Mouse (Mus musculus) left cerebral cortex, postnatal 36 days (tissue): ENCODE results near the gene Rbp4. TPM values are rescaled to one million over a fixed set of nuclear protein-coding genes. Genes with fewer than 3 reads are reported as not detected.

Source experiments
- DNase-seq, 2 experiments: peaks; one replicate each; pipeline ENCODE4 v3.0.0; 2021 to 2022; ENCODE audit warnings: low spot score in 2 of 2, mixed read lengths in 1 of 2
- intact Hi-C: fragments of 180-260 bp; cut with DNase I; formaldehyde crosslinking; loops from one replicate; pipeline ENCODE4 v1.15.1; 2025
- total RNA-seq, 2 experiments: library from RNA; stranded (reverse); gene quantifications; 2 replicates each; pipeline ENCODE4 v1.2.3; 2021

Gene Rbp4
- total RNA-seq: 10 to 100 TPM; 19.1 to 33.0 TPM

DNA sequence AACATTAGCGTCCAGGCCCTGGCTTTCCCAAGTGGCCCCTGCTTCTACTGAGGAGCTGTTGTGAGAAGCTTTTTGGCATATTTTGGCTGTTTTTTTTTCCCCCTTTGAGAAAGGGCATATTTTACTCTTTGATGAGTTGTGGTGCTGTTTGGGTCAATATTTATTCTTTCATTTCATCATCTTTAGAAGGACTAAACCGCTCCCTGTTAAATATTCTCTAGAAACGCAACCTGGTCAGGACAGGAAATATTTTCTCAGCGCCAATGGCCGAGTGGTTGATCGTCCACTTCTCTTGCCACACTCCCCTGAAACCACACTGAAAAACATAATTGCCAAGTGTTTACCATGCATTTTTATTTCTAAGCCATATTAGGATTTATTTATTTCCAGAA lies at the start of gene Rbp4:
Rbp4 (minus strand) TSS at position 63 of the 392 bp plus-strand sequence.
- intact Hi-C loops: no loop called here
- no peak for DNase-seq

DNA sequence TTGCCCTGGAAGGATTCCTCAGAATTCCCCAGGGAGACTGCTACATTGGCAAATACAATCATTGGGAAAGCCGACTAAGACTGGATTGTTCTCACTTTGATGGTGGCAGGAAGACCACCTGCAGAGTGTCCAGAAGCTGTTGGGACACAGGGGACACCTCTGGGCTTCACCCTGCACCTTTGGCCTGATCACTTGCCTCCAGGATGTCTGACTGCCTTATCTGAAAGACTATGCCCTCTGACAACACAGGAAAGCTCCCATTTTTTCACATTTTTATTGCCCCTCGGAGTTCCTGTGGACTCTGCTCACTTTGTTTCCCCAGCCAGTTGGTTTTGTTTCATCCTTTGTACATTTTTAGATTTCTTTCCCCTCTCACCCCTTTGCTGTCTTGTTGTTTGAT lies 39.6 kb upstream of the Rbp4 start:
- no peak for DNase-seq
- intact Hi-C loops: no loop called here

DNA sequence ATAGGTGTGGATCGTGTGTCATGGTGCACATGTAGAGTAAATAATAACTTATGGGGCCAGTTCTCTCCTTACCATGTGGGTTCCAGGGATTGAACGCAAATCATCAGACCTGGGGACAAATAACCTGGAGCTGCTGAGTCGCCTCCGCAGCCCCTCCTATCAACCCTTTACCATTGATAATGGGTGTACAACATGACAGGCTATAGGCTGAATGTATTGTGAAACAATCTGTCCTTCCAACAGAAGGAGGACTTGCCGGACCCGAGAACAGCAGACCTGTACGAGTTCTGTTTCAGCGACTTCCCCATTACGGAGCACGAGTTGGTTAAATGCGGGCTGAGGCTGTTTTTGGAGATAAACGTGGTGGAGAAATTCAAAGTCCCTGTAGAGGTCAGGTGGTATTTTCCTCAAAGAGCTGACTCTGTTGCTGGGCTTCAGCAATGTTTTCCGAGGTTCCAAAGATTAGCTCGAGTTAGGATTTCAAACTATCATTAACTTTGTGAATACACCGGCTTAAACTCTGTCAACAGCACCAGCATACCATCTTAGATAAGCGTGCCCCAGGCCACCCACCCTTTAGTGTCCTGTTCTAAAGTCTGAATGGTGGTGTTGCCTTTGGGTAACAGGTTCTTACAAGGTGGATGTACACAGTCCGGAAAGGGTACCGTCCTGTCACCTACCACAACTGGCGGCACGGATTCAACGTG lies 36.7 kb upstream of the Rbp4 start:
- intact Hi-C loops: no loop called here
- no peak for DNase-seq

DNA sequence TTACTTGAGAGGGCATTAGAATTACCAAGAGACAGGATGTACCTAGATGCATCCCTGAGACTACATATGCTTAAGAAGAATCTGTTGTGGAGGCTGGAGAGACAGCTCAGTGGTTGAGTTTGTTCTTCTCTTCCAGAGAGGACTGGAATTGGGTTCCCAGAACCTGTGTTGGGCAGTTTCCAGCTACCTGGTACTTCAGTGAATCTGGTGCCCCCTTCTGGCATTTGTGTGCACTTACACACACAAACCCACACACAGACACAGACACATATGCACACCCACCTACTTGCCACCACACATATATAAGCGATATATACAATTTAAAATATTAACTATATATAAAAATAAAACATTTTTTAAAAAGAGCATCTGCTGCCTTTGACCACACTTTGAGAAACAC lies 31.2 kb upstream of the Rbp4 start:
- DNase-seq: no peak
- intact Hi-C loops: no loop called here

DNA sequence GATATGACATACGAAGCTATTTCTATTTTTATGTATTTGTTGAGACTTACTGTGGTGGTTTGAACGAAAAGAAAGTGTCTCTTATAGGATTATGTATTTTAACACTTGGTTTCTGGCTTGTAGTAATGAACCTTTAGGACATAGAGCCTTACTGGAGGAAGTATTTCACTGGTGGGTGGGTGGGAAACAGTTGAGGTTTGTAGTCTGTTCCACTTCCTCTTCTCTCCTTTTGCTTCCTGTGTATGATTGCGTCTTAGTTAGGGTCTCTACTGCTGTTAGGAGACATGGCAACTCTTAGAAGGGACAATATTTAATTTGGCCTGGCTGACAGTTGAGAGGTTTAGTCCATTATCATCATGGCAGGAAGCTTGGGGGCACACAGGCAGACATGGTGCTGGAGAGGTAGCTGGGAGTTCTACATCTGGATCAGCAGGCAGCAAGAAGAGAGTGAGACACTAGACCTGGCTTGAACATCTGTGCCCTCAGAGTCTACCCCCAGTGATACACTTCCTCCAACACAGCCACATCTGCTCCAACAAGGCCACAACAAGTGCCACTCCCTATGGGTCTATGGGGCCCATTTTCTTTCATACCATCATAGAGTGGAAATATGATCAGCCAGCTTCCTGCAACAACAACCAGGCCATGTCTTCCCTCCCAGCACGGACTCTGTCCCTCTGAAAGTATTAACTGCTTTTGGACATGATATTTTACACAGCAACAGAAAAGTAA lies 18.6 kb upstream of the Rbp4 start:
- no peak for DNase-seq
- intact Hi-C loops: no loop called here

DNA sequence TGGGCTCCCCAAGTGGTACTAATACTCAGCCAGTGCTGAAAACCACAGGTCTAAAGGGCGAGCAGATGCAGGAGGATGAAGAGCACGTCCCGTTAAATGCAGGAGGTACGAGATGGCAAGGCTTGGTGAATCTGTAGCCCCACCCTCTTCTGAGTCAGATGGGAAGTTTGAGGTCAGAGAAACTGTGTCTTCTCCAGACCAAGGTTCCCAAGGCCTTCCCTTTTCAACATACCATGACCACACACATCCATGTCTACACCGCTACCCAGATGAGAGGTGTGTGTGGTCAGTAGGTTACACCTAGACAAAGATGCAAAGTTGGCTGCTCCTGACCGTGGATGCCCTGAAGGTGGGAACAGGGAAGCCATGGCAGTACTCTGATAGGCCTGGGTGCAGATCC lies 9.7 kb upstream of the Rbp4 start:
- intact Hi-C loops: no loop called here
- DNase-seq: no peak

DNA sequence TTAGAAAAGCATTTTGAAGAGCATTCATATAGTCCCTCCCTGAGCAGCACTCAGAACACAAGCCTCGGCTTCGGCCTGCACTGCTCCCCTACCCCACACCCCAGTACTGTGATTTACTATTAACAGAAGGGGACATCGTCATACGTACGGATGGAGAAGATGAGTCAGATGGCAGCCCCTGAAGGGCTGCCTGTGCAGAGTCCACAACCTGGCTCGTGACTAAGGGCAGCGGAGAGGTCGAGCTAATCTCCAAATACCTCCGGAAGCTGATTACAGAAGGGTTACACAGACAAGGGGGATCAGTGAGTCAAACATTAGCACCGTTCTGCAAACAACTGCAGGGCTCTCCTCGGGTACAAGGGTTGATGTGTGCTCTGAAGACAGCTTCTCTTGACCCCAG lies 8.9 kb upstream of the Rbp4 start:
- no peak for DNase-seq
- intact Hi-C loops: no loop called here

DNA sequence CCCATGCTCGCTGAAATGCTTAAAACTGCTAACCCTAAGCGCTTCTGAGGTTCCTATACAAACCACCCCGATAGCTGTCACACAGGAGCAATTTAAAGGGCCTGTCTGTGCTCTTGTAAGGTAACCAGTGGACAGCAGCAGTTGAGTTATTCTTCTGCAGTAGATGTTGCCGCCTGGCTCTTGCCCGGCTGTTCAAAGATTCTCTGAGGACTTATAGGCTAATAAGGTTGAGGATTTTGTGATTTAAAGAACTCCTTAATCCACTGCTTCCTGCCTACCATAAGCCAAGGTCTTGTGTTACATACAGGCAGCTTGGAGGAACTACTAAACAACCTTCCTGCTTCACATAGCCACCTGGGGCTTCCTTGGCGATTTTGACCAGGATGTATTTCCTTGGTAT lies 7.4 kb upstream of the Rbp4 start, which contains the start of gene Pde6c:
Pde6c (plus strand) TSS at position 301 of the 400 bp plus-strand sequence.
- intact Hi-C loops: no loop called here
- DNase-seq: no peak

DNA sequence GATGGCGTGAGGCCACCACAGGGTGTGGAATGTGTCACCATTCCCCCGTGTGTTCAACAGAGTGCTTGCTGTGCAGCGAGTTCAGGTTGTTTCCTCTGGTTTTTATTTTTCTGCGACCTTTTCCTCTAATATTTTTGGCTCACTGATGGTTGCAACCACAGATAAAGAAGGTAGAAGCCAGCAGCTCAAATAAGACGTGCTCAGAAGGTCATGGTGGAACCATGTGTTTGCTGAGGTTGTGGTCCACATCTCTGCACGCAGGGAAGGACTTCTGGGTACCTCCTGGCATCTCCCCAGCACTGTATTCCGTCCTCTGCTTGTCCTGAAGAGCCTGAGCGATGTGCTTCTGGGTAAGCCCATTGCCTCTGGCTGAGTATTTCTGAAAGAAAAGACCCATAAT lies 1.6 kb upstream of the Rbp4 start:
- no peak for DNase-seq
- intact Hi-C loops: no loop called here

DNA sequence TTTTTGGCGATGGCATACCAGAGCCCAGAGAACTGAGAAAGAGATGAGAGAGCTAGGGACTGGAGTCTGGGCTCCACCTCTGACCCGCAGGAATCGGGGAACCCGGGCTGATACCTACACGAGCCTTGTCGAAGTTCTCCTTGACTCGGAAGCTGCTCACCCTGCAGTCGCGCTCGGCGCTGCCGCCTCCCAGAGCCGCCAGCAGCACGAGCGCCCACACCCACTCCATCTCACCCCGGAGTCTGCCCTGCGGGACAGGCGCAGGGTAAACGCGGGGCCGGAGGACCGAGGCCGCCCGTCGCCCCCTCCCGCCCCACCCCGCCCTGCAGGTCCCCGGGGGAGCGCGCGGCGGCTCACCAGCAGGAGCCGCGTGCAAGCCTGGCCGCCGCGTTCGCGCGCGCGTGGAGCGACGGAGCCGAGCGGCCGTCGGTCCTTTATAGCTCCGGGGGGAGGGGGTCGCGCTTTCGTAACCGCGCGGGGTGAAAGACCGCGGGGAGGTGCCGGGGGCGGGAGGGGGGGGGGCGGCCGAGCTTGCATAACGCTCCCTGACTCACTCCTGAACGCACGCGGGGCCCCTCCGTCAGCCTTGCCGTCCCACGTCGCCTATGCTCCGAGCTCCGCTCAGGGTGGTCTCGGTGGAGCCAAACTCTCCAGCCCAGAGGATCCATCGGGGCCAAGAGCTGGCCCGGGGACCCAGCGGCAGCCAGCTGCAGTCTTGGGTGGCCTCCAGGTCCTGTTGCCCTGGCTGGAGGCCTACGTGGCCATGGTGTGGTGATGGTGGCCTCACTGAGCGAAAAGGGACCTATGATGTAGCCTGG lies 471 bp downstream of the Rbp4 start:
- DNase-seq: peak; percentile 24 to 40
- intact Hi-C loops: no loop called here

DNA sequence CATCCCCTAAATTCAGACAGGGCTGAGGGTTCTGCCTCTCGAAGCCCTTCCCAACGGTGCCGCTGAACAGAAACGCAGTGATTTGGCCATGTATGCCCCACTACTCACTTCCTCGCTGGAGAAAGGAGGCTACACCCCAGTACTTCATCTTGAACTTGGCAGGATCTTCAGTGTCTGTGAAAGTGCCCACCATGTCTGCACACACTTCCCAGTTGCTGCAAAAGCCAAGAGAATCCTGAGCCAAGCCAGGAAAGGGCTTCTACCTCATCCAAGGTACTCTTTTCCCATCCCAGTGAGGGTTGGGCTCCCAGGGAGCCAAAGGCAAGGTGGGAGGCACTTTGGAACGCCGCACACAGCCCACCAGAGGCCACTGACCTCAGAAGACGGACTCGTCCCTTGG lies 1.2 kb downstream of the Rbp4 start:
- no peak for DNase-seq
- intact Hi-C loops: no loop called here

DNA sequence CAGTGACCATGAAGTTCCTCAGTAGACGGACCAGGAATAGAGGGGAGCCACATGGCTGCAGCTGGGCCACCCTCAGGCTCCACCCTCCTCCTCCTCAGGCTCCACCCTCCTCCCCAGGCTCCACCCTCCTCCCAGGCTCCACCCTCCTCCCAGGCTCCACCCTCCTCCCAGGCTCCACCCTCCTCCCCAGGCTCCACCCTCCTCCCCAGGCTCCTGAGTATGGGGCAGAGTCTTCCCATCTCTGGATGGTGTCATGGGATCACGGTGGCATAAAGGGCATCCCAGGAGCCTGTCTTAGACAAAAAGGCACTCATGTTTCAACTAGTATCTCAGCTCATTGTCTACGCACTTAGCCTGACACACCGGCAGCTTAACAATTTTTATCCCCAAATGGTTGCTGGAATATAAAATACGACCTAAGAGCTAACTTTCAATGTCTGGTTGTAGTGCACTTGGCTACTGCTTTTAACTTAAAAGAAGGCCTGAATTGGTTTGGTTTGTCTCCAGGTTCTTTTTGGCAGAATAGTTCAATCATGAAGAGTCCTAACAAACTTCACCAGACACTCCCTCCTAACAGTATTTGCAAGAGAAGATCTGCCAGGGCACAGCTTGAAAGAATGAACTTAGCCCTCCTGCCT lies 4.8 kb downstream of the Rbp4 start:
- intact Hi-C loops: no loop called here
- DNase-seq: no peak

DNA sequence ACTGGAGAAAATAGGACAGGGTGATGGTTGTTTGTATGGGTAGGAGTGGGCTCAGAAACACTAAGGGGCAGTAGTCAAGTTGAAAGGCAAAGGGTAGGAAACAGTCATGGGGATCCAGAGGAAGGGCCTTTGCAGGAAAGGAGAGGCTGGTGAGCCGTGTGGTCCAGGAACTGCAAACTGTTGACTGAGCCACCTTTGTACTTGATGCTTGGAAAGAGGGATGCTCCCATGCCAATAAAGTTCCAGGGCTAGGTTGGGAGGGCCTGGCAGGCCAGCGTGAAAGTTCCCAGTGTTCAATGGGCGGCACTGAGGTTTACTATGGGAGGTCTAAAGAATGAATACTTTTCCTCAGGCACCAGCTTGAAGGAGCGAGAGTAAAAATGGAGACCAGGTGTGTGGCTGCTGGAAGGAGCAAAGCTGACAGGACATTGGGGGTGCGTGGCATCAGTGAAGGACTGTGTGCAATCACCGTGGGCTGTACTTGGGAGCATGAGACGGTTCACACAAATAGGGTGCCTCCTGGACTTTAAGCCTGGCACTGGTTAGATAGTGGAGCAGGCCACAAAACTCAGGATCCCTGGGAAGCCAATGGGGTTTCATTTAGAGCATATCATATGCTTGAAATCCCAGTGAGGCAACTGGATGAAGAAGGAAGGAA lies 10.1 kb downstream of the Rbp4 start:
- no peak for DNase-seq
- intact Hi-C loops: no loop called here

DNA sequence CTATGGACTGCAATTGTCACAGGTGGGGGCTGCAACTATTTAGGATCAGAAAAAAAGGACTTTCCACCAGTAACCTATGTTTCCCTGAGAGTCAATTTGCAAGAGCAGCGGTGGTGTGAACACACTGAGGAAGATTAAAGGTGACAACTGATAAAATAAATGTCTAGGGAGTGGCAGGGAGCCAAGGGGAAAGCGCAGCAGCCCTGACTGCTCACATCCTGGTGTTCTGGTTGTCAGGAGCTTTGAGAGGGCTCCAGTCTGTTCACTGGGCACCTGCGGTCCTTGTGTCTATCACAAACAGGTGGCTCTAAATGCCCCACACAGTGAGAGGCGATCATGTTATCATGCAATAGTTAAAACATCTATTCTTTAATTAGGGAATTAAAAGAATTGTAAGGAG lies 12.5 kb downstream of the Rbp4 start:
- DNase-seq: no peak
- intact Hi-C loops: no loop called here

DNA sequence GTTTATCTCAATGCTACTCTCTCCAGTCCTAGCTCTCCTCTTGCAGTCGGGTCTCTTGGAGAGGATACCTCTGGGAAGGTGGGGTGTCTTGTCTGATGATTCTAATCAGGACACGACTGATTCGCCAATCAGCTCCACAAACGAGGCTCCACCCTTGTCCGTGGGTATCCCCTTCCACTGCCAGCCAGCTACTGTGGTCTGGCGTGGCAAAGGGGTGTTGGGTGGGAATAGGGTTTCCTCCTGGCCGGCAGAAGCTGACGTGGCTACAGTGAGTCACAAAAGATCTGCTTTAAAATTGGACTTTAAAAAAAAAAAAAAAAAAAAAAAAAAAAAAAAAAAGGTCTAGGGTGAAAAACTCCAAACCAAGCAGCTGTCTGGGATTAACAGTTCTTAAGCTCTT lies 14.0 kb downstream of the Rbp4 start:
- intact Hi-C loops: no loop called here
- no peak for DNase-seq

DNA sequence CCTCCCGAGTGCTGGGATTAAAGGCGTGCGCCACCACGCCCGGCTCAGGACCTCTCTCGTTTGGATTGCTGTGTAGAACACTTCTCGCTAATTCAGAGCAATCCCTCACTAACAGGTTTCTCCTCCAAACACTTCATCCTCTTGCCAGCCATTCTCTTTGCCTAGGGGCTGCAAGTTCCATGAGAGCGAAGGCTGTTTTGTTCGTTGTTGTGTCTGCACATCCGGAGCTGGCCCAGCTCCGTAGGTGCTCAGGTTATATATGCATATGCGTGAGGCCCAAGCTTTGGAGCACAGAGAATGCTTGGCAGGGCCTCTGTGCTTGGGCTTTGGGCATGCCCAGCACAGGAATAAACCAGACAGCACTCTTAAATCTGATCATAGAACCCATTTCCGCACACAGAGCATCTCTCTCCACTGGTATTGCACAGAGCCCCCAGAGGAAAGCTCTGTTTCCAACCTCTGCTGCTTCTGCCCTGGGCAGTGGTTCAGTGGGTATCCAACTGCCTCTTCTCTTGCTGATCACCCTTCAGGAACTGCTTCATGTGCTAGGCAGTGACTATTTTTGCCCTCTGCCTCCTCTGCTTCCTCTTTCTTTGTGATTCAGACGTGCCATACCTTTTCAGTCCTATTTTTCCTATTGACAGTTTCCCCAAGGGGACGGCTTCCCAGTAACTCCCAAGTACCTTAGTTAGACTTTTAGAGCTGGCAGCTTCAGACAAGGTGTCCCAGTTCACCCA lies 15.4 kb downstream of the Rbp4 start:
- intact Hi-C loops: no loop called here

DNA sequence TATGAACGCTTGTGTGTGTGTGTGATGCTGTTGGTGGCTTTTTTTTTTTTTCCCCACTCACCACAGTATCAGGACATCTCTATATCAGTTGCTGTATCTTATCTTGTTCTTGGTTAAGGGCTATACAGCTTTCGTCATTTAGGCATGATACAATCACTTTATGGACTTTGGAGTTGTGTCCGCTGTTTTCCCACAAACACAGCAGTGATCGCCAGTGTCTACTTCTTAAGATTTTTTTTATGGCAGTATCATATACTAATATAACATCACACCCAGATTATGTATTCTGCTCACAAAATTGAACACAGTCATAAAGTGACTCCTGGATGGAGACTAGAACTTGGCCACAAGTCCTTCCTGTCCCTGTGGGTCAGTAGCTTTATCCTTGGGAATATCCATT lies 17.2 kb downstream of the Rbp4 start:
- intact Hi-C loops: no loop called here
- no peak for DNase-seq

More for the DNA sequence above, 15.4 kb downstream of the Rbp4 start:
- no peak for DNase-seq

DNA sequence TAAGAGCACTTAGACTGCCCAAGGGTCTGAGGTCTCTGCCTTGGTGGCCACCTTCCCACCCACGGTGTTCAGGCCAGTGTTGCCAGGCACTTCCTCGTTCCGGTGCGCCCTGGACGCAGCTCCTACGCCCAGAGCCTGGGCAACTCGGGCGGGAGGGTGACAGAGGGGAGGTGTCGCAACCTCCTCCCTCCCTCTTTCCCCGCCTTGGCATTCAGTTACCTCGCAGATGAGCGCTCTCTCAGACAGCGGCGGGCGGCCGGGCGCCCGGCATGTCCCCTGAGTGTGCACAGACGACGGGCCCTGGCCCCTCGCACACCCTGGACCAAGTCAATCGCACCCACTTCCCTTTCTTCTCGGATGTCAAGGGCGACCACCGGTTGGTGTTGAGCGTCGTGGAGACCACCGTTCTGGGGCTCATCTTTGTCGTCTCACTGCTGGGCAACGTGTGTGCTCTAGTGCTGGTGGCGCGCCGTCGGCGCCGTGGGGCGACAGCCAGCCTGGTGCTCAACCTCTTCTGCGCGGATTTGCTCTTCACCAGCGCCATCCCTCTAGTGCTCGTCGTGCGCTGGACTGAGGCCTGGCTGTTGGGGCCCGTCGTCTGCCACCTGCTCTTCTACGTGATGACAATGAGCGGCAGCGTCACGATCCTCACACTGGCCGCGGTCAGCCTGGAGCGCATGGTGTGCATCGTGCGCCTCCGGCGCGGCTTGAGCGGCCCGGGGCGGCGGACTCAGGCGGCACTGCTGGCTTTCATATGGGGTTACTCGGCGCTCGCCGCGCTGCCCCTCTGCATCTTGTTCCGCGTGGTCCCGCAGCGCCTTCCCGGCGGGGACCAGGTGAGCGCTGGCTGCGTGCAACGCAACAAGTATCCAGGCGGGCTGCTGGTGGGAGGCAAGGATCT lies 28.0 kb downstream of the Rbp4 start, which contains the start of gene Ffar4:
Ffar4 (plus strand) TSS at position 214 of the 901 bp plus-strand sequence.
- intact Hi-C loops: no loop called here
- DNase-seq: peak in 1 of 2 experiments; percentile 6
